Mouse (Mus musculus): ENCODE measurements around the gene Nxt2. TPM values are rescaled to one million over a fixed set of nuclear protein-coding genes. Genes with fewer than 3 reads are reported as not detected.
"Not testable (repeated sequence)": the region's sequence is repeated elsewhere in the genome, so short reads cannot be mapped to it uniquely, and the experiment has no call there.

The Nxt2 gene
- polyA plus RNA-seq, 1 experiment from 2014 or later, result 12.3 TPM

- Histone ChIP-seq H3K4me3 (ENCODE audit: low read length) (peak overlapping the region; percentile 66), H3K4me1 (ENCODE audit: control insufficient read depth, insufficient read depth, low read length) (no peaks in the 10 kb centered on the region), H3K9ac (ENCODE audit: low read length) (peak overlapping the region; percentile 60), H3K27me3 (ENCODE audit: control insufficient read depth, insufficient read depth, low read length) (no peaks in the 10 kb centered on the region), H3K27ac (ENCODE audit: low read length) (peak overlapping the region; percentile 92), H3K4me2 (ENCODE audit: low read depth, low read length) (peak overlapping the region; percentile 68), H3K36me3 (ENCODE audit: control insufficient read depth, insufficient read depth) (no peaks in the 10 kb centered on the region), H3K9me3 (replicated peaks; ENCODE audit: control insufficient read depth, low read length) (no peaks in the 10 kb centered on the region)
- WGBS, result 20% methylated on average over 15 of the region's 15 CpGs
- peak; percentile 57 for ATAC-seq (replicated peaks; ENCODE audit: extremely low read depth, insufficient read depth, low FRiP score)
These were observed 956 bp downstream of the Nxt2 start for GRCm38 (mm10) chrX:142227398-142228054.

- H3K9ac ChIP-seq (ENCODE audit: low read length), result peak overlapping the region; percentile 60
- 17% methylated on average over 30 of the region's 42 CpGs for WGBS
- ATAC-seq (replicated peaks; ENCODE audit: extremely low read depth, insufficient read depth, low FRiP score), result peak; percentile 96
These were observed 1.6 kb downstream of the Nxt2 start for GRCm38 (mm10) chrX:142228055-142228768.

GRCm38 (mm10) chrX:142228769-142229158 is 2.2 kb downstream of the Nxt2 start:
- Histone ChIP-seq H3K9me3 (replicated peaks; ENCODE audit: control insufficient read depth, low read length) (no peaks in the 10 kb centered on the region), H3K27ac (ENCODE audit: low read length) (no peak overlapping the region), H3K9ac (ENCODE audit: low read length) (no peak overlapping the region), H3K4me3 (ENCODE audit: low read length) (peak overlapping the region; percentile 66), H3K4me1 (ENCODE audit: control insufficient read depth, insufficient read depth, low read length) (no peaks in the 10 kb centered on the region), H3K4me2 (ENCODE audit: low read depth, low read length) (peak overlapping the region; percentile 49), H3K36me3 (ENCODE audit: control insufficient read depth, insufficient read depth) (no peaks in the 10 kb centered on the region), H3K27me3 (ENCODE audit: control insufficient read depth, insufficient read depth, low read length) (no peaks in the 10 kb centered on the region)
- no peak for ATAC-seq (replicated peaks; ENCODE audit: extremely low read depth, insufficient read depth, low FRiP score)
- WGBS, result 38% methylated on average over 7 of the region's 7 CpGs

More at GRCm38 (mm10) chrX:142228055-142228768, 1.6 kb downstream of the Nxt2 start:
- H3K4me3 ChIP-seq (ENCODE audit: low read length), result peak overlapping the region; percentile 66
- H3K36me3 ChIP-seq (ENCODE audit: control insufficient read depth, insufficient read depth), result no peaks in the 10 kb centered on the region
- no peaks in the 10 kb centered on the region for H3K4me1 ChIP-seq (ENCODE audit: control insufficient read depth, insufficient read depth, low read length)
- H3K9me3 ChIP-seq (replicated peaks; ENCODE audit: control insufficient read depth, low read length), result no peaks in the 10 kb centered on the region
- no peaks in the 10 kb centered on the region for H3K27me3 ChIP-seq (ENCODE audit: control insufficient read depth, insufficient read depth, low read length)
- peak overlapping the region; percentile 92 for H3K27ac ChIP-seq (ENCODE audit: low read length)
- peak overlapping the region; percentile 68 for H3K4me2 ChIP-seq (ENCODE audit: low read depth, low read length)

GRCm38 (mm10) chrX:142236146-142236545 is 9.6 kb downstream of the Nxt2 start:
- not testable (repeated sequence) for H3K27ac ChIP-seq (ENCODE audit: low read length); H3K27me3 ChIP-seq (ENCODE audit: control insufficient read depth, insufficient read depth, low read length); ATAC-seq (replicated peaks; ENCODE audit: extremely low read depth, insufficient read depth, low FRiP score); H3K9ac ChIP-seq (ENCODE audit: low read length); H3K4me1 ChIP-seq (ENCODE audit: control insufficient read depth, insufficient read depth, low read length); H3K4me2 ChIP-seq (ENCODE audit: low read depth, low read length); H3K36me3 ChIP-seq (ENCODE audit: control insufficient read depth, insufficient read depth); H3K4me3 ChIP-seq (ENCODE audit: low read length); H3K9me3 ChIP-seq (replicated peaks; ENCODE audit: control insufficient read depth, low read length)
- WGBS, result 78% methylated on average over 1 of the region's 1 CpGs

GRCm38 (mm10) chrX:142237101-142237500 is 10.5 kb downstream of the Nxt2 start:
- H3K9me3 ChIP-seq (replicated peaks; ENCODE audit: control insufficient read depth, low read length), result no peaks in the 10 kb centered on the region
- no peak for ATAC-seq (replicated peaks; ENCODE audit: extremely low read depth, insufficient read depth, low FRiP score)
- no peaks in the 10 kb centered on the region for H3K4me1 ChIP-seq (ENCODE audit: control insufficient read depth, insufficient read depth, low read length)
- H3K36me3 ChIP-seq (ENCODE audit: control insufficient read depth, insufficient read depth), result no peaks in the 10 kb centered on the region
- no peak overlapping the region for H3K4me3 ChIP-seq (ENCODE audit: low read length)
- H3K4me2 ChIP-seq (ENCODE audit: low read depth, low read length), result no peak overlapping the region
- H3K27ac ChIP-seq (ENCODE audit: low read length), result no peak overlapping the region
- H3K27me3 ChIP-seq (ENCODE audit: control insufficient read depth, insufficient read depth, low read length), result no peaks in the 10 kb centered on the region
- WGBS, result 45% methylated on average over 2 of the region's 2 CpGs
- H3K9ac ChIP-seq (ENCODE audit: low read length), result no peak overlapping the region

GRCm38 (mm10) chrX:142245682-142246327 is 19.2 kb downstream of the Nxt2 start:
- Histone ChIP-seq H3K4me3 (ENCODE audit: low read length) (no peak overlapping the region), H3K27ac (ENCODE audit: low read length) (no peak overlapping the region), H3K36me3 (ENCODE audit: control insufficient read depth, insufficient read depth) (no peaks in the 10 kb centered on the region), H3K4me1 (ENCODE audit: control insufficient read depth, insufficient read depth, low read length) (no peaks in the 10 kb centered on the region), H3K9ac (ENCODE audit: low read length) (no peak overlapping the region), H3K27me3 (ENCODE audit: control insufficient read depth, insufficient read depth, low read length) (no peaks in the 10 kb centered on the region), H3K4me2 (ENCODE audit: low read depth, low read length) (no peak overlapping the region), H3K9me3 (replicated peaks; ENCODE audit: control insufficient read depth, low read length) (no peaks in the 10 kb centered on the region)
- WGBS, result 74% methylated on average over 5 of the region's 5 CpGs
- ATAC-seq (replicated peaks; ENCODE audit: extremely low read depth, insufficient read depth, low FRiP score), result no peak

GRCm38 (mm10) chrX:142250008-142250736 is 23.6 kb downstream of the Nxt2 start:
- no peaks in the 10 kb centered on the region for H3K36me3 ChIP-seq (ENCODE audit: control insufficient read depth, insufficient read depth)
- no peak overlapping the region for H3K4me3 ChIP-seq (ENCODE audit: low read length)
- H3K27ac ChIP-seq (ENCODE audit: low read length), result no peak overlapping the region
- WGBS, result 60% methylated on average over 7 of the region's 7 CpGs
- H3K27me3 ChIP-seq (ENCODE audit: control insufficient read depth, insufficient read depth, low read length), result no peaks in the 10 kb centered on the region
- ATAC-seq (replicated peaks; ENCODE audit: extremely low read depth, insufficient read depth, low FRiP score), result no peak
- H3K4me1 ChIP-seq (ENCODE audit: control insufficient read depth, insufficient read depth, low read length), result no peaks in the 10 kb centered on the region
- no peak overlapping the region for H3K9ac ChIP-seq (ENCODE audit: low read length)
- no peaks in the 10 kb centered on the region for H3K9me3 ChIP-seq (replicated peaks; ENCODE audit: control insufficient read depth, low read length)
- H3K4me2 ChIP-seq (ENCODE audit: low read depth, low read length), result no peak overlapping the region

GRCm38 (mm10) chrX:142276031-142276430 is 49.5 kb downstream of the Nxt2 start:
- 57% methylated on average over 3 of the region's 3 CpGs for WGBS
- no peak overlapping the region for H3K4me3 ChIP-seq (ENCODE audit: low read length)
- ATAC-seq (replicated peaks; ENCODE audit: extremely low read depth, insufficient read depth, low FRiP score), result no peak

More at GRCm38 (mm10) chrX:142276031-142276430, 49.5 kb downstream of the Nxt2 start:
- no peaks in the 10 kb centered on the region for H3K9me3 ChIP-seq (replicated peaks; ENCODE audit: control insufficient read depth, low read length)
- H3K27ac ChIP-seq (ENCODE audit: low read length), result no peak overlapping the region
- H3K9ac ChIP-seq (ENCODE audit: low read length), result no peak overlapping the region
- no peaks in the 10 kb centered on the region for H3K4me1 ChIP-seq (ENCODE audit: control insufficient read depth, insufficient read depth, low read length)
- no peaks in the 10 kb centered on the region for H3K36me3 ChIP-seq (ENCODE audit: control insufficient read depth, insufficient read depth)
- H3K27me3 ChIP-seq (ENCODE audit: control insufficient read depth, insufficient read depth, low read length), result no peaks in the 10 kb centered on the region
- no peak overlapping the region for H3K4me2 ChIP-seq (ENCODE audit: low read depth, low read length)
